Mouse (Mus musculus) spleen, postnatal 36 days (tissue): ENCODE results near the gene Fyn.
A peak's percentile ranks its signal among the peaks of the same experiment; 100 is the strongest.

Source experiments
- DNase-seq, 2 experiments: peaks; one replicate each; pipeline ENCODE4 v3.0.0; 2022; ENCODE audit warnings: low spot score in 2 of 2, mixed read lengths in 1 of 2

Gene Fyn

GRCm38 (mm10) chr10:39506353-39506752, 137.7 kb downstream of the Fyn start:
- DNase-seq: no peak

GRCm38 (mm10) chr10:39506831-39507230, 138.2 kb downstream of the Fyn start:
- DNase-seq: no peak

- DNase-seq: no peak
Measured at GRCm38 (mm10) chr10:39508801-39509200, 140.1 kb downstream of the Fyn start.

- no peak for DNase-seq
Measured at GRCm38 (mm10) chr10:39509937-39510336, 141.3 kb downstream of the Fyn start.

- no peak for DNase-seq
Measured at GRCm38 (mm10) chr10:39512631-39513314, 144.1 kb downstream of the Fyn start.

- DNase-seq: no peak
Measured at GRCm38 (mm10) chr10:39514916-39515315, 146.3 kb downstream of the Fyn start.

GRCm38 (mm10) chr10:39516541-39517133, 148.0 kb downstream of the Fyn start:
- DNase-seq: peak; percentile 33 to 45

GRCm38 (mm10) chr10:39517375-39517774, 148.7 kb downstream of the Fyn start:
- DNase-seq: no peak

GRCm38 (mm10) chr10:39518232-39518631, 149.6 kb downstream of the Fyn start:
- DNase-seq: no peak

- DNase-seq: no peak
Measured at GRCm38 (mm10) chr10:39518859-39519258, 150.2 kb downstream of the Fyn start.

GRCm38 (mm10) chr10:39520123-39520989, 151.7 kb downstream of the Fyn start:
- peak in 1 of 2 experiments; percentile 16 for DNase-seq

- DNase-seq: no peak
Measured at GRCm38 (mm10) chr10:39521327-39521726, 152.7 kb downstream of the Fyn start.

- no peak for DNase-seq
Measured at GRCm38 (mm10) chr10:39521861-39522391, 153.3 kb downstream of the Fyn start.

GRCm38 (mm10) chr10:39522857-39523614, 154.4 kb downstream of the Fyn start:
- DNase-seq: no peak

GRCm38 (mm10) chr10:39524355-39524754, 155.7 kb downstream of the Fyn start:
- DNase-seq: no peak

- no peak for DNase-seq
Measured at GRCm38 (mm10) chr10:39525431-39525830, 156.8 kb downstream of the Fyn start.

GRCm38 (mm10) chr10:39527113-39527512, 158.5 kb downstream of the Fyn start:
- no peak for DNase-seq

GRCm38 (mm10) chr10:39529179-39529578, 160.5 kb downstream of the Fyn start:
- no peak for DNase-seq

- DNase-seq: no peak
Measured at GRCm38 (mm10) chr10:39532008-39532740, 163.5 kb downstream of the Fyn start.

- no peak for DNase-seq
Measured at GRCm38 (mm10) chr10:39532823-39533222, 164.2 kb downstream of the Fyn start.
